Mouse (Mus musculus) G1E (cell line): Measurements from ENCODE around the gene Pdc.

Experiments
- CTCF ChIP-seq: IDR thresholded peaks from 2 replicates; pipeline ENCODE4 v1.5.1; 2012; ENCODE audit warnings: low read depth, low read length, inconsistent platforms, mixed read lengths
- GATA1 ChIP-seq: IDR thresholded peaks from 2 replicates; pipeline ENCODE4 v1.6.1; 2012; ENCODE audit warnings: borderline replicate concordance, low read length, inconsistent platforms, mixed read lengths
- POLR2AphosphoS5 ChIP-seq: IDR thresholded peaks from 2 replicates; pipeline ENCODE4 v1.6.1; 2012; ENCODE audit warnings: low read depth, low read length, inconsistent platforms; ENCODE audit not compliant: insufficient replicate concordance
- TAL1 ChIP-seq: conservative IDR thresholded peaks from 2 replicates; pipeline ENCODE4 v1.6.1; 2012; ENCODE audit warnings: low read depth, low read length, inconsistent platforms, mixed read lengths

GRCm38 (mm10) chr1:150319205-150319604, at the start of gene Pdc:
- TF ChIP-seq CTCF (no peak), POLR2AphosphoS5 (no peak), TAL1 (no peak), GATA1 (no peak)
